Mouse (Mus musculus): Measurements from ENCODE around the gene Gm28041. TPM values are rescaled to one million over a fixed set of nuclear protein-coding genes. Genes with fewer than 3 reads are reported as not detected.
"Not testable (repeated sequence)": the region's sequence is repeated elsewhere in the genome, so short reads cannot be mapped to it uniquely, and the experiment has no call there.

The Gm28041 gene
- polyA plus RNA-seq (2012; rRNA removed) = not detected in 2 replicates

GRCm38 (mm10) chr13:67375050-67375911 is at the start of gene Gm28041, which contains the start of gene Zfp456:
Gm28041 (minus strand) TSS chr13:67375733.
Zfp456 (minus strand) TSS chr13:67375810.
- DNase-seq (ENCODE audit: low read depth) = peak; percentile 68

GRCm38 (mm10) chr13:67422532-67422931 is 47.0 kb upstream of the Gm28041 start:
- not testable (repeated sequence) for DNase-seq (ENCODE audit: low read depth)

- peak; percentile 78 for DNase-seq (ENCODE audit: low read depth)
Observed at GRCm38 (mm10) chr13:67421207-67421857, 45.8 kb upstream of the Gm28041 start, which contains the start of gene Zfp459. Zfp459 (minus strand) TSS chr13:67421418.

GRCm38 (mm10) chr13:67420558-67421206 is 45.1 kb upstream of the Gm28041 start:
- no peak for DNase-seq (ENCODE audit: low read depth)
- TF ChIP-seq POLR2A (IDR thresholded peaks at IDR 0.05; ENCODE audit: borderline replicate concordance, extremely low read depth, insufficient read depth, insufficient read length, poor library complexity, severe bottlenecking) = no peak
- TF ChIP-seq CTCF (IDR thresholded peaks at IDR 0.05; ENCODE audit: borderline replicate concordance, extremely low read depth, insufficient read depth, insufficient read length) = no peak

More at GRCm38 (mm10) chr13:67421207-67421857, 45.8 kb upstream of the Gm28041 start, which contains the start of gene Zfp459:
- no peak for TF ChIP-seq POLR2A (IDR thresholded peaks at IDR 0.05; ENCODE audit: borderline replicate concordance, extremely low read depth, insufficient read depth, insufficient read length, poor library complexity, severe bottlenecking)
- TF ChIP-seq CTCF (IDR thresholded peaks at IDR 0.05; ENCODE audit: borderline replicate concordance, extremely low read depth, insufficient read depth, insufficient read length) = no peak

GRCm38 (mm10) chr13:67416811-67417210 is 41.3 kb upstream of the Gm28041 start:
- TF ChIP-seq CTCF (IDR thresholded peaks at IDR 0.05; ENCODE audit: borderline replicate concordance, extremely low read depth, insufficient read depth, insufficient read length) (no peak), POLR2A (IDR thresholded peaks at IDR 0.05; ENCODE audit: borderline replicate concordance, extremely low read depth, insufficient read depth, insufficient read length, poor library complexity, severe bottlenecking) (no peak)
- no peak for DNase-seq (ENCODE audit: low read depth)

- TF ChIP-seq POLR2A (IDR thresholded peaks at IDR 0.05; ENCODE audit: borderline replicate concordance, extremely low read depth, insufficient read depth, insufficient read length, poor library complexity, severe bottlenecking) (no peak), CTCF (IDR thresholded peaks at IDR 0.05; ENCODE audit: borderline replicate concordance, extremely low read depth, insufficient read depth, insufficient read length) (no peak)
Observed at GRCm38 (mm10) chr13:67415759-67416158, 40.2 kb upstream of the Gm28041 start.

GRCm38 (mm10) chr13:67413634-67414033 is 38.1 kb upstream of the Gm28041 start:
- DNase-seq (ENCODE audit: low read depth) = not testable (repeated sequence)

More at GRCm38 (mm10) chr13:67415759-67416158, 40.2 kb upstream of the Gm28041 start:
- no peak for DNase-seq (ENCODE audit: low read depth)

- DNase-seq (ENCODE audit: low read depth) = peak; percentile 81
Observed at GRCm38 (mm10) chr13:67399183-67399903, 23.8 kb upstream of the Gm28041 start, which contains the start of gene Zfp429. Zfp429 (minus strand) TSS chr13:67399819.

GRCm38 (mm10) chr13:67376255-67376654 is 722 bp upstream of the Gm28041 start:
- not testable (repeated sequence) for DNase-seq (ENCODE audit: low read depth)

- peak; percentile 95 for DNase-seq (ENCODE audit: low read depth)
- TF ChIP-seq POLR2A (IDR thresholded peaks at IDR 0.05; ENCODE audit: borderline replicate concordance, extremely low read depth, insufficient read depth, insufficient read length, poor library complexity, severe bottlenecking) (no peak), CTCF (IDR thresholded peaks at IDR 0.05; ENCODE audit: borderline replicate concordance, extremely low read depth, insufficient read depth, insufficient read length) (no peak)
Observed at GRCm38 (mm10) chr13:67360131-67360744, 15.3 kb downstream of the Gm28041 start, which contains the start of the genes Gm28044 and Zfp953. Gm28044 (minus strand) TSS chr13:67360536. Zfp953 (minus strand) TSS chr13:67360605.

- TF ChIP-seq POLR2A (IDR thresholded peaks at IDR 0.05; ENCODE audit: borderline replicate concordance, extremely low read depth, insufficient read depth, insufficient read length, poor library complexity, severe bottlenecking) (no peak), CTCF (IDR thresholded peaks at IDR 0.05; ENCODE audit: borderline replicate concordance, extremely low read depth, insufficient read depth, insufficient read length) (no peak)
- no peak for DNase-seq (ENCODE audit: low read depth)
Observed at GRCm38 (mm10) chr13:67351854-67352253, 23.7 kb downstream of the Gm28041 start.
